Mouse (Mus musculus) central nervous system, embryonic 18 days (tissue): ENCODE results near the gene Tas2r108. TPM values are rescaled to one million over a fixed set of nuclear protein-coding genes. Genes with fewer than 3 reads are reported as not detected.

Experiments
- polyA plus RNA-seq: library from polyadenylated mRNA; depleted of rRNA; stranded (reverse); fragments of >200 nt; gene quantifications from 2 replicates; pipeline ENCODE4 v1.2.3, GENCODE M21; 2012; rRNA removed

The Tas2r108 gene
- 0.54 and 0.59 TPM in 2 replicates for polyA plus RNA-seq

DNA sequence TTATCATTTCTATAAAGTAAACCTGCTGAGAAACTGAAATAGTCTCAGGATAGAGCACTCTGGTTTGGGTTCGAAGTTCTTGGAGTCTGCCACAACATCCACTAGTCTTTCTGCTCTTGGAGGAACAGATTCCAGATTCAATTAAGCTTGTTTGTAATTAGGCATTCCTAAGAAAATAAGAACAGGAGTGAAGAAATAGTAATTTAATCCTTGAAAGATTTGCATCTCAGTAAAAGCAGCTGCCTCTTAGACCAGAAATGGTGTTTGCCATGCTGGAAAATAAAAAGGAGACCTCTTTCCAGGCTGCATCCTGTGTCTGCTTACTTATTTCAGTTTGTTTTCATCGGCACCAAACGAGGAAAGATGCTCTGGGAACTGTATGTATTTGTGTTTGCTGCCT lies at the start of gene Tas2r108:
Gene Tas2r108, plus strand, starts transcription at position 301 of the 400 bp plus-strand sequence.

GRCm38 (mm10) chr6:40470916-40471719 lies 22.2 kb upstream of the Tas2r108 start, which contains the start of gene Ssbp1:
Gene Ssbp1, plus strand, starts transcription at chr6:40471352.

GRCm38 (mm10) chr6:40490933-40491332 lies 2.4 kb upstream of the Tas2r108 start, which contains the start of gene Tas2r137:
Gene Tas2r137, plus strand, starts transcription at chr6:40491233.

GRCm38 (mm10) chr6:40519408-40519807 lies 26.1 kb downstream of the Tas2r108 start, which contains the start of gene Prss37:
Gene Prss37, minus strand, starts transcription at chr6:40519508.

Other genes with a start within 250 kb of the Tas2r108 start
- 58.8 and 61.4 TPM in 2 replicates for gene Agk, start 168.4 kb upstream of the Tas2r108 start, polyA plus RNA-seq
- 16.3 and 18.1 TPM in 2 replicates for gene E330009J07Rik, start 57.4 kb upstream of the Tas2r108 start, polyA plus RNA-seq
- gene Wee2, start 54.4 kb upstream of the Tas2r108 start, polyA plus RNA-seq: 0.10 and 0.24 TPM in 2 replicates
- gene Ssbp1, start 22.2 kb upstream of the Tas2r108 start, polyA plus RNA-seq: 63.9 and 72.0 TPM in 2 replicates
- gene Tas2r137, start 2.3 kb upstream of the Tas2r108 start, polyA plus RNA-seq: 0.15 TPM in 1 of 2 replicates, not detected in the other
- not detected in 2 replicates for gene Prss37, start 26.0 kb downstream of the Tas2r108 start, polyA plus RNA-seq
- gene Olfr461, start 61.5 kb downstream of the Tas2r108 start, polyA plus RNA-seq: not detected in 2 replicates
- gene Olfr460, start 76.0 kb downstream of the Tas2r108 start, polyA plus RNA-seq: 0.12 and 0.17 TPM in 2 replicates
- 0.40 and 0.56 TPM in 2 replicates for gene Clec5a, start 92.3 kb downstream of the Tas2r108 start, polyA plus RNA-seq
- not detected in 2 replicates for gene Tas2r138, start 119.8 kb downstream of the Tas2r108 start, polyA plus RNA-seq
- gene Mgam, start 135.3 kb downstream of the Tas2r108 start, polyA plus RNA-seq: 0.08 and 0.19 TPM in 2 replicates